Mouse (Mus musculus) megakaryocyte progenitor cell, adult 5-6 weeks (primary cell): Measurements from ENCODE around the gene Scube1. TPM values are rescaled to one million over a fixed set of nuclear protein-coding genes. Genes with fewer than 3 reads are reported as not detected.

Source experiments
- ATAC-seq: replicated peaks from 2 replicates; pipeline ENCODE4 v1.8.0; 2016; ENCODE audit warnings: mild to moderate bottlenecking, moderate TSS enrichment, inconsistent platforms; ENCODE audit not compliant: poor library complexity
- total RNA-seq, 2 experiments: library from RNA; stranded (forward) in 1 of 2; stranded (reverse) in 1 of 2; fragments of 157-497, 149-512 nt in 1 of 2; fragments of 200-1000 nt in 1 of 2; gene quantifications; 2 replicates each; pipeline versions ENCODE4 v1.2.3 to v1.2.4; 2015 to 2017

The Scube1 gene
- total RNA-seq, 2 experiments from 2014 or later, result not detected

- ATAC-seq, result peak; percentile 35; the same call in 1 of the 2 replicates
Observed at GRCm38 (mm10) chr15:83570641-83571040, 154.2 kb downstream of the Scube1 start.

- ATAC-seq, result peak; percentile 51
Observed at GRCm38 (mm10) chr15:83569682-83570081, 155.1 kb downstream of the Scube1 start.

DNA sequence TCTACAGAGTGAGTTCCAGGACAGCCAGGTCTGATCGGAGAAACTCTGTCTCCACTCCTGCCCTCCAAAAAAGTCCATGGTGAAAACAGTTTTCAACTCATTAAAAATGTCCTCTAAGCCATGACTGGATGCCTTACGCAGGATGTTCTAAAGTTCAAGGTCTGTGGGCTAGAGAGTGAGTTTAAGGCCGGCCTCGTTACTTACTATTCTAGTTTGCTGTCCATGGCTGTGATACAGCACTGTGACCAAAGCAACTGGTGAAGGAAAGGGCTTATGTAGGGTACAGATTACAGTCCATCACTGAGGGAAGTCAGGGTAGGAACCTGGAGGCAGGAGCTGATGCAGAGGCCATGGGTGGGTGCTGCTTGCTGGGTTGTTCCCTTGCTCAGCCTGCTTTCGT lies 156.3 kb downstream of the Scube1 start:
- ATAC-seq, result no peak

- ATAC-seq, result 0 out of 2 replicates have a peak, but pooled peaks have one; percentile 7
Observed at GRCm38 (mm10) chr15:83567728-83568127, 157.1 kb downstream of the Scube1 start.

GRCm38 (mm10) chr15:83566006-83566405 lies 158.8 kb downstream of the Scube1 start:
- ATAC-seq, result no peak

- ATAC-seq, result no peak
Observed at GRCm38 (mm10) chr15:83565434-83565833, 159.4 kb downstream of the Scube1 start.

GRCm38 (mm10) chr15:83563857-83564651 lies 160.8 kb downstream of the Scube1 start:
- peak; percentile 32; the same call in 1 of the 2 replicates for ATAC-seq

DNA sequence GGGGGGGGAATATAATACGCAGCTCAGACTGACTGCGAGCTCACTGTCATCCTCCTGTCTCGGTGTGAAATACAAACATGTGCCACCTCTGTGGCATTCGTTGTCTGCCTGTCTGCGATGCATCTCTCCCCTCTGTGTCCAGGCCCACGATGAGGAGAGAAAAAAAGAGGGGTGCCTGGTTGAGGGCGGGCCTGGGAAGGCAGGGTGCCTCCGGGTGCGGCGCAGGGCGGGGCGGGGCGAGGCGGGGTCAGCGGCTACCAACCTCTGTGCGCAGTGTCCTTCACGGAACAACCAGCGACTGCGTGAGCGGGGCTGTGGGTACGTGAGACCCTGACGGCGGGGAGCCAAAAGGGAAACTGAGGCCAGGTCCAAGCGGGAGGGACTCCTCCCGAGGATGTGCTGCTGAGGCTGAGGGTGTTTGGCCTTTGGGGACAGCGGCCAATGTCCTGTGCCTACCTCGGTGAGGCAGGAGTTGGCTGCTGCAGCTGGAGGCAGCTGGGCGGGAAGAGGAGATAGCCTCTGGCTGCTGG lies 161.4 kb downstream of the Scube1 start, which contains the start of the genes Tspo and Mcat:
Tspo (plus strand) TSS at position 266 of the 530 bp plus-strand sequence.
Mcat (minus strand) TSS at position 461 of the 530 bp plus-strand sequence.
- peak; percentile 60 for ATAC-seq

DNA sequence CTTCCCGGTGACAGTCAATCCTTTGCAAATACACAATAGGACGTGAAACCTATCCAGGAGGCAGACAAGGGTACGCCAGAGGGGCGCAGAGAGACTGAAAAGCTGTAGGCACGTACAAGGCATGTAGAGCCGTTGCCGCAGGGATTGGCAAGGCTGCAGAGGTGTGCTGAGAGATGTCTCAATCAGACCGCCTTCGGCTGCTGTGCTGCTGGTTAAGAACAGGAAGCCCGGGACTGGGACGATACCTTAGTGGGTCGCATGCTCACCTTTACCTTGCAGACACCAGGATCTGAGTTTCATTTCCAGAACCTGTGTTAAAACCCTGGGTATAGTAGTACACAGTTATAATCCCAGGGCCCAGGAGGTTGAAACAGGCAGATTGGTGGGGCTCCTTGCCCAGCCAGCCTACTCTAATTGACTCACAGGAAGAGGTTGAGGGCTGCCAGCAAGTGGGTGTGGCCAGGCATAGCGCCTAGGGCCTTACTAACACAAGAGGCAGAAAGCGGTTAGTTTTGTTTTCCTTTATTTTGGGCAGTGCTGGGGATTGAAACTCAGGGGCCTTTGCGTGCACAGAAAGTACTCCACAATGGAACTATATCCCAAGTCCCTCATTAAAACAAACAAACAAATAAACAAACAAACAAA lies 162.1 kb downstream of the Scube1 start:
- ATAC-seq, result peak; percentile 69

DNA sequence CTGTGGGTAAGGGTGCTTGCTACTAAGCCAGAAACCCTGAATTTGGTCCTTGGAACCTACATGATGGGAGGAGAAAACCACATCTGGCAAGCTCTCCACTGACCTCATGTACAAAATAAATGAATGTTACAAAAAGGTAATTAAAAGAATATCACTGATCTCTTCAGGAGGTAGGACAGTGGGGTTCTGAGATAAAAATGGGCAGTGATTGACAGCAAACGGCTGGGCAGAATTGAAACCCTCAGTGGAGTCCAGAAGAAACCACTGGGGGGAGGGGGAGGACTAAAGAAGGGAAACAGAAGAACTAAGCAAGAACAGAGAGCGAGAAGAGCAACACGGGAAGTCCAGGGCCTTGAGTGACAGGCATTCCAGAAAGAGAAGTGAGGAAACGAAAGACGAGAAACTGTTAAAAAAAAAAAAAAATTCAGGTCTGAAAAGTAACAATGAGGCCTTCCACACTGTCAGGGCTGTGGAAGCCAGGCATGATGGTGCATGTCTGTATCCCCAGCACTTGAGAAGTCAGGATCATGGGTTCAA lies 163.8 kb downstream of the Scube1 start:
- peak; percentile 21 for ATAC-seq

GRCm38 (mm10) chr15:83555161-83555974 lies 169.5 kb downstream of the Scube1 start:
- peak; percentile 92 for ATAC-seq

Other genes starting within 250 kb of the Scube1 start
- 6.2 and 7.6 TPM in 2 replicates for gene Ttll1, start 214.1 kb downstream of the Scube1 start, total RNA-seq (2015)
- 2.0 and 4.9 TPM in 2 replicates for gene Ttll1, start 214.1 kb downstream of the Scube1 start, total RNA-seq (2017)
- 0.15 TPM in 1 of 2 replicates, not detected in the other for gene Bik, start 198.2 kb downstream of the Scube1 start, total RNA-seq (2015)
- gene Bik, start 198.2 kb downstream of the Scube1 start, total RNA-seq (2017), result 0.25 TPM in 1 of 2 replicates, not detected in the other
- gene Tspo, start 161.4 kb downstream of the Scube1 start, total RNA-seq (2015), result 123 and 129 TPM in 2 replicates
- 70.4 and 103 TPM in 2 replicates for gene Tspo, start 161.4 kb downstream of the Scube1 start, total RNA-seq (2017)
- gene Mcat, start 161.2 kb downstream of the Scube1 start, total RNA-seq (2015), result 13.2 and 17.6 TPM in 2 replicates
- gene Mcat, start 161.2 kb downstream of the Scube1 start, total RNA-seq (2017), result 15.3 and 16.3 TPM in 2 replicates
- gene Ttll12, start 129.9 kb downstream of the Scube1 start, total RNA-seq (2015), result 17.0 and 20.8 TPM in 2 replicates
- gene Ttll12, start 129.9 kb downstream of the Scube1 start, total RNA-seq (2017), result 10.9 and 11.6 TPM in 2 replicates
- not detected in 2 replicates for gene Mpped1, start 54.4 kb upstream of the Scube1 start, total RNA-seq (2015)
- gene Mpped1, start 54.4 kb upstream of the Scube1 start, total RNA-seq (2017), result not detected in 2 replicates